In the genomic region with DNA sequence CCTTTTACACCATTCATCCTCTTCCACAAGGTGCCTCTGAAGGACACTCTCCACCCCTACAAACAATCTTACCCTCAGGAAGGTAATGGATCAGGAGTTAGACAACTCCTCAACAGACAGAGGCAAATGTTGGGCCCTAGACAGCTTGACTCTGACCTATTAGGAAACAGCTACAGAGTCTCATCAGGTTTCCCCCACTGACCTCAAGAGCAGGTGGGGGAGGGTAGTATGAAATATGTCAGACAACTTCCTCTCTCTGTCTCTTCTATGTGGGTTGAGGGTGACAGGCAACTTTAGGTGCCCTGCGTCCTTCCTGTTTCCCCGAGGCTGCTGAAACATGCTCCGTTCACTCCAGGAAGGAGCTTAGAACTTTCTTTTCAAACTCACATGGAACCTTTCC, we compare ENCODE assay signal across 9 mouse cellular contexts.
A peak's percentile ranks its signal among the peaks of the same experiment; 100 is the strongest.
DNase-seq lines count a peak whose midpoint lies in the region; ATAC-seq and TF ChIP-seq lines count a peak whose summit lies in the region.
"Had no signal": no experiment of that assay in that cellular context is flagged by ENCODE, and none has a peak within 500 bp of the region (broad histone marks: within the 10 kb centered on the region; RNA-seq: fewer than 3 reads in every experiment).

No protein-coding gene starts in this region.

- 0 out of 2 replicates have a peak overlapping the region, but pooled peaks have one; percentile 1 for H3K4me2 ChIP-seq in limb, embryonic 13.5 days (replicated peaks)
- H3K4me2 ChIP-seq: liver, embryonic 13.5 days had no signal

- DNase-seq in A20 (ENCODE audit: low read depth, low spot score) = peak; percentile 87
- DNase-seq in CD4-positive helper T cell, adult 2 months (ENCODE audit: low read depth, low spot score) = peak; percentile 78
- no peak for DNase-seq in right cerebral cortex, postnatal 25 days
- DNase-seq in kidney, adult 11 months = no peak
- DNase-seq in urinary bladder, postnatal 36 days (ENCODE audit: low spot score in 2 of 2) = no peak
- DNase-seq: adrenal gland, adult 2 months; liver, embryonic 13.5 days had no signal

- H3K9me3 ChIP-seq in limb, embryonic 13.5 days = no peaks in the 10 kb centered on the region
- H3K9me3 ChIP-seq: liver, embryonic 13.5 days had no signal

- WGBS in limb, embryonic 13.5 days = 74% methylated on average over 3 of the region's 3 CpGs
- 58% methylated on average over 3 of the region's 3 CpGs for WGBS in small intestine, adult 2 months

- no peaks in the 10 kb centered on the region for H3K36me3 ChIP-seq in limb, embryonic 13.5 days
- no peaks in the 10 kb centered on the region for H3K36me3 ChIP-seq in small intestine, adult 2 months (ENCODE audit: control insufficient read depth, insufficient read depth, low read length)
- H3K36me3 ChIP-seq: liver, embryonic 13.5 days had no signal

- H3K4me3 ChIP-seq in limb, embryonic 13.5 days = no peak overlapping the region
- H3K4me3 ChIP-seq in small intestine, adult 2 months (ENCODE audit: low read depth, low read length) = no peak overlapping the region
- H3K4me3 ChIP-seq: liver, embryonic 13.5 days had no signal

- H3K27ac ChIP-seq in limb, embryonic 13.5 days = peak overlapping the region; percentile 77; the same call in 1 of the 2 replicates
- H3K27ac ChIP-seq in small intestine, adult 2 months (ENCODE audit: insufficient read depth, low read depth, low read length) = peak overlapping the region; percentile 20; the same call in 1 of the 2 replicates

- no peak for TF ChIP-seq POLR2A in small intestine, adult 2 months (IDR thresholded peaks at IDR 0.05; ENCODE audit: low read depth, low read length)

- H3K4me1 ChIP-seq in limb, embryonic 13.5 days = peaks cover 23% of the 10 kb centered on the region
- H3K4me1 ChIP-seq in small intestine, adult 2 months (ENCODE audit: control insufficient read depth, insufficient read depth, insufficient read length, low read length) = no peaks in the 10 kb centered on the region

- no peak overlapping the region for H3K9ac ChIP-seq in limb, embryonic 13.5 days
- H3K9ac ChIP-seq: liver, embryonic 13.5 days had no signal

- ATAC-seq in limb, embryonic 13.5 days (ENCODE audit: low FRiP score, low read depth) = no peak

- no peak for TF ChIP-seq CTCF in small intestine, adult 2 months (IDR thresholded peaks at IDR 0.05; ENCODE audit: extremely low read depth, insufficient read length, insufficient replicate concordance, low read depth, low read length)

- no peaks in the 10 kb centered on the region for H3K27me3 ChIP-seq in limb, embryonic 13.5 days
- H3K27me3 ChIP-seq in small intestine, adult 2 months (ENCODE audit: control insufficient read depth, insufficient read depth, low read length) = no peaks in the 10 kb centered on the region
- H3K27me3 ChIP-seq: liver, embryonic 13.5 days had no signal

Comparison
In these comparisons a context has a peak if more than half of its experiments do, and no peak if none do; other contexts are left out.
1. DNase-seq: peak in A20 (single experiment) and CD4-positive helper T cell, adult 2 months (single experiment); none in right cerebral cortex, postnatal 25 days (single experiment), kidney, adult 11 months (single experiment) and urinary bladder, postnatal 36 days (0 of 2).